Mouse (Mus musculus) stomach, embryonic 16.5 days (tissue): ENCODE measurements around the gene Vapb. TPM values are rescaled to one million over a fixed set of nuclear protein-coding genes. Genes with fewer than 3 reads are reported as not detected.

ENCODE experiments used
- ATAC-seq: fragments of 200-750 bp; cut with Nextera tagmentation; 2 replicates; pipeline ENCODE4 v1.8.0; 2017; ENCODE audit warnings: moderate number of reproducible peaks, moderate TSS enrichment; ENCODE audit not compliant: insufficient read depth, low FRiP score
- H3K27ac ChIP-seq: fragments of 300-500 bp; sonication (generic); 2 replicates; pipeline ENCODE4 v1.5.1; 2014; ENCODE audit warnings: low read length
- H3K27me3 ChIP-seq: fragments of 300-500 bp; sonication (generic); 2 replicates; pipeline ENCODE4 v1.6.1; 2014; ENCODE audit warnings: low read length, control low read depth, mixed read lengths; ENCODE audit not compliant: control insufficient read depth, insufficient read depth
- H3K36me3 ChIP-seq: fragments of 300-500 bp; sonication (generic); 2 replicates; pipeline ENCODE4 v1.6.1; 2014; ENCODE audit warnings: low read length; ENCODE audit not compliant: control insufficient read depth, insufficient read depth
- H3K4me1 ChIP-seq: fragments of 300-500 bp; sonication (generic); 2 replicates; pipeline ENCODE4 v1.6.1; 2014; ENCODE audit warnings: low read length, control low read depth, mixed read lengths; ENCODE audit not compliant: control insufficient read depth, insufficient read depth
- H3K4me2 ChIP-seq: fragments of 300-500 bp; sonication (generic); 2 replicates; pipeline ENCODE4 v1.6.1; 2014; ENCODE audit warnings: low read depth, low read length, mixed read lengths
- H3K4me3 ChIP-seq: fragments of 300-500 bp; sonication (generic); replicated peaks from 2 replicates; pipeline ENCODE4 v1.5.1; 2014; ENCODE audit warnings: mild to moderate bottlenecking, low read length
- H3K9ac ChIP-seq: fragments of 300-500 bp; sonication (generic); 2 replicates; pipeline ENCODE4 v1.6.1; 2014; ENCODE audit warnings: low read length
- H3K9me3 ChIP-seq: fragments of 300-500 bp; sonication (generic); replicated peaks from 2 replicates; pipeline ENCODE4 v1.6.1; 2016; ENCODE audit warnings: low read length, control low read depth; ENCODE audit not compliant: control insufficient read depth
- WGBS: fragments of 180-500 bp; shearing (Covaris S2); extraction: QIAGEN DNeasy Blood & Tissue Kit; methylation state at CpG from one replicate; pipeline ENCODE4 v1.1.7; 2014; 5-methylcytosine and 5-hydroxymethylcytosine counted together
- microRNA-seq: library from miRNA; unstranded; fragments of <30 nt; microRNA quantifications from one replicate; pipeline ENCODE4, GENCODE M21; 2016
- polyA plus RNA-seq: library from polyadenylated mRNA; unstranded; fragments of >200 nt; fragmentation: Nextera tagmentation; extraction: Ambion mirVana; gene quantifications from 2 replicates; pipeline ENCODE4 v1.2.1, GENCODE M21; 2015

Gene Vapb
- polyA plus RNA-seq, 1 experiment from 2014 or later = 20.7 TPM

DNA sequence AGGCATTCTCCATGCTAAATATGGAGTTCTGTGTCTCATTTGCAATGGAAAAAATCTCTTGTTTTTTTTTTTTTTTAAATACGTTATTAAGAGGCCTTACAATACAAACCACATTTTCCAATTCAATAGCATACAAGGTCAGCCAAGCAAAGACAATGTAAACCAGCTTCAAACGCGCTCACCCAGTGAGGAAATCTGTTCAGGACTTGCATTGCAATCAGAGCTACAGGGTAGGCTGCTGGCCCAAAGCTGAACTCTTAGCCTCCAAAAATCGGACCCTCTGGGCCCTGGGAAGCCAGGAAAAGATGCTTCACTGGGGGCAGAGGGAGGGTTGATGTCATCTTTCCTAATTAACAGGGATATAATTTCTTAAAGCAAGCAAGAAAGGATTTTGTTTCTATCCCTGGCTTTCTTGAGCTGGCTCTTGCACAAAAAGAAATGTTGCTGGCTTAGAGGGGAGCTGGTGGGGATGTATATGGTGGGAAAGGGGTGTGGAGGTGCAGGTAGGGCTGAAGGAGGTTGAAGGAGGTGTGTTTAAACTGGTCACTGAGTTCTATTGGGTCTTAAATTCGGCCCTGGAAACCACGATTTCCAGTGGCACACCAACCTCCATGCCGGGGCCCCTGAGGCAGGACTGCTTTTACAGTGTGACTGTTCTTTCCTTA, 95.6 kb downstream of the Vapb start:
- no peak overlapping the region for H3K4me2 ChIP-seq
- no peak for ATAC-seq
- no peaks in the 10 kb centered on the region for H3K4me1 ChIP-seq
- 73% methylated on average over 7 of the region's 7 CpGs for WGBS
- no peaks in the 10 kb centered on the region for H3K9me3 ChIP-seq
- no peak overlapping the region for H3K9ac ChIP-seq
- H3K27ac ChIP-seq = no peak overlapping the region
- H3K27me3 ChIP-seq = no peaks in the 10 kb centered on the region
- H3K4me3 ChIP-seq = no peak overlapping the region
- H3K36me3 ChIP-seq = no peaks in the 10 kb centered on the region

Small RNAs within 50 kb of the gene (microRNA-seq; reads per million reads assigned to microRNA genes)
- gene Mir6340 = not detected

Other genes starting within 250 kb of the Vapb start
- gene 1700021F07Rik, start 214.9 kb upstream of the Vapb start, polyA plus RNA-seq = not detected in 2 replicates
- not detected in 2 replicates for gene Ankrd60, start 159.1 kb upstream of the Vapb start, polyA plus RNA-seq
- 29.3 and 38.9 TPM in 2 replicates for gene Rab22a, start 77.8 kb upstream of the Vapb start, polyA plus RNA-seq
- gene 1700010B08Rik, start 18.1 kb upstream of the Vapb start, polyA plus RNA-seq = not detected in 2 replicates